Mouse (Mus musculus) kidney, embryonic 16.5 days (tissue): Measurements from ENCODE around the gene Dennd1b. TPM values are rescaled to one million over a fixed set of nuclear protein-coding genes. Genes with fewer than 3 reads are reported as not detected.

Experiments used
- ATAC-seq: fragments of 200-750 bp; cut with Nextera tagmentation; 2 replicates; pipeline ENCODE4 v1.8.0; 2017; ENCODE audit warnings: moderate TSS enrichment; ENCODE audit not compliant: low FRiP score, low TSS enrichment
- H3K27ac ChIP-seq: fragments of 300-500 bp; sonication (generic); 2 replicates; pipeline ENCODE4 v1.5.1; 2014; ENCODE audit warnings: low read length
- H3K27me3 ChIP-seq: fragments of 300-500 bp; sonication (generic); 2 replicates; pipeline ENCODE4 v1.6.1; 2014; ENCODE audit warnings: low read length, control low read depth, mixed read lengths; ENCODE audit not compliant: insufficient read depth
- H3K36me3 ChIP-seq: fragments of 300-500 bp; sonication (generic); 2 replicates; pipeline ENCODE4 v1.6.1; 2014; ENCODE audit warnings: low read length, control low read depth, mixed read lengths; ENCODE audit not compliant: insufficient read depth
- H3K4me1 ChIP-seq: fragments of 300-500 bp; sonication (generic); 2 replicates; pipeline ENCODE4 v1.6.1; 2014; ENCODE audit warnings: low read length, control low read depth, mixed read lengths; ENCODE audit not compliant: insufficient read depth
- H3K4me2 ChIP-seq: fragments of 300-500 bp; sonication (generic); replicated peaks from 2 replicates; pipeline ENCODE4 v1.6.1; 2014; ENCODE audit warnings: low read depth, low read length
- H3K4me3 ChIP-seq: fragments of 300-500 bp; sonication (generic); 2 replicates; pipeline ENCODE4 v1.5.1; 2014; ENCODE audit warnings: mild to moderate bottlenecking, low read length
- H3K9ac ChIP-seq: fragments of 300-500 bp; sonication (generic); replicated peaks from 2 replicates; pipeline ENCODE4 v1.6.1; 2014; ENCODE audit warnings: low read length
- H3K9me3 ChIP-seq: fragments of 300-500 bp; sonication (generic); 2 replicates; pipeline ENCODE4 v1.6.1; 2016; ENCODE audit warnings: low read length, control low read depth
- WGBS: fragments of 180-500 bp; shearing (Covaris S2); extraction: QIAGEN DNeasy Blood & Tissue Kit; methylation state at CpG from one replicate; pipeline ENCODE4 v1.1.7; 2014; 5-methylcytosine and 5-hydroxymethylcytosine counted together
- polyA plus RNA-seq: library from polyadenylated mRNA; unstranded; fragments of >200 nt; fragmentation: Nextera tagmentation; extraction: Ambion mirVana; gene quantifications from 2 replicates; pipeline ENCODE4 v1.2.1, GENCODE M21; 2015

The Dennd1b gene
- polyA plus RNA-seq, 1 experiment from 2014 or later, result 8.6 TPM

GRCm38 (mm10) chr1:138975945-138976344 is 12.7 kb downstream of the Dennd1b start:
- no peak overlapping the region for H3K4me3 ChIP-seq
- H3K9me3 ChIP-seq, result no peaks in the 10 kb centered on the region
- no peak for ATAC-seq
- H3K36me3 ChIP-seq, result no peaks in the 10 kb centered on the region
- H3K4me1 ChIP-seq, result 0 out of 2 replicates have a peak, but pooled peaks cover 3% of the 10 kb centered on the region
- H3K4me2 ChIP-seq, result no peak overlapping the region
- no peak overlapping the region for H3K27ac ChIP-seq
- H3K9ac ChIP-seq, result no peak overlapping the region
- 49% methylated on average over 1 of the region's 1 CpGs for WGBS
- no peaks in the 10 kb centered on the region for H3K27me3 ChIP-seq

GRCm38 (mm10) chr1:138982203-138982602 is 19.0 kb downstream of the Dennd1b start:
- no peaks in the 10 kb centered on the region for H3K27me3 ChIP-seq
- H3K4me3 ChIP-seq, result no peak overlapping the region
- H3K27ac ChIP-seq, result no peak overlapping the region
- H3K9me3 ChIP-seq, result no peaks in the 10 kb centered on the region
- no peak for ATAC-seq
- WGBS, result 82% methylated on average over 7 of the region's 7 CpGs
- H3K36me3 ChIP-seq, result no peaks in the 10 kb centered on the region
- H3K9ac ChIP-seq, result no peak overlapping the region
- no peak overlapping the region for H3K4me2 ChIP-seq
- H3K4me1 ChIP-seq, result 0 out of 2 replicates have a peak, but pooled peaks cover 3% of the 10 kb centered on the region

- no peak overlapping the region for H3K4me2 ChIP-seq
- H3K36me3 ChIP-seq, result no peaks in the 10 kb centered on the region
- H3K4me1 ChIP-seq, result 0 out of 2 replicates have a peak, but pooled peaks cover 3% of the 10 kb centered on the region
- no peak overlapping the region for H3K4me3 ChIP-seq
- H3K9ac ChIP-seq, result no peak overlapping the region
- no peak overlapping the region for H3K27ac ChIP-seq
- H3K27me3 ChIP-seq, result no peaks in the 10 kb centered on the region
- ATAC-seq, result no peak
- H3K9me3 ChIP-seq, result no peaks in the 10 kb centered on the region
- WGBS, result 67% methylated on average over 5 of the region's 5 CpGs
Measured at GRCm38 (mm10) chr1:138982611-138983010, 19.4 kb downstream of the Dennd1b start.

DNA sequence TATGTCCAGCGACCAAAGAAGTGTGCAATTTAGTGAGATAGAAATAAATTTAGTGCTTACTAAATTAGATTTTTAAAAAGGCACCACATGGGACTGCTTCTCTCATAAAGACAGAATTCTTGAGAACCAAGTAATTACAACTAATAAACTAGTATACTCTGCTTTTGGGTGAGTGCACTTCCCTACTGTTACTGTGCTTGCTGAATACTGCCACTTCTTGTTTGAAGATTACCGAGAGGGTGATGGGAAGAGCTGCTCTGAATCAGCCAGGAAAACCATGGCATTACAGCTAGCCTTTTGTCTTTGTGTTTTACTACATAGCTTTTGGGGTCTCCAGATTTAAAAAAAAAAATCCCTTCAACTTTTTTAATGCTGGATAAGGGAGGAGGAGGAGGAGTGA is 19.8 kb downstream of the Dennd1b start:
- H3K27me3 ChIP-seq, result no peaks in the 10 kb centered on the region
- no peak overlapping the region for H3K27ac ChIP-seq
- no peak overlapping the region for H3K4me2 ChIP-seq
- no peaks in the 10 kb centered on the region for H3K9me3 ChIP-seq
- ATAC-seq, result no peak
- 71% methylated on average over 2 of the region's 2 CpGs for WGBS
- 0 out of 2 replicates have a peak, but pooled peaks cover 3% of the 10 kb centered on the region for H3K4me1 ChIP-seq
- no peak overlapping the region for H3K9ac ChIP-seq
- H3K4me3 ChIP-seq, result no peak overlapping the region
- H3K36me3 ChIP-seq, result no peaks in the 10 kb centered on the region

DNA sequence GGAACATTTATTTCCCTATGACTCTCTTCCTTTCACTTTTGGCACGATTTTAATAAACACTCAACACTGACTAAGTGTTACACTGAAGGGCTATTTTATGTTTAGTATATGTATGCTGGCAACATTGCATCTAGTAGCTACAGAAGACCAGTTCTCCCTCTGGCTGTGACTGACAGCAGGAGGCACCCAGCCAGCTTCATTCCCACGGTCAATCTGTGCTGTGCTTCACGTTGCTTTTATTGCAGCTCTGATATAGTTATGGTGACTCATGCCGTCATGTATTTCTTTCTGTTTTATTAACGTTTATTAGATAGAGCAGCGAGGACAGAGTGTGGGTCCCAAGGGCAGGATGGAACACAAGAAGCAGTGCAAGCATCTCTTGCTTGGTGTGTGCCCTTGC is 20.2 kb downstream of the Dennd1b start:
- H3K27me3 ChIP-seq, result no peaks in the 10 kb centered on the region
- no peaks in the 10 kb centered on the region for H3K36me3 ChIP-seq
- H3K4me1 ChIP-seq, result 0 out of 2 replicates have a peak, but pooled peaks cover 3% of the 10 kb centered on the region
- no peak overlapping the region for H3K4me3 ChIP-seq
- ATAC-seq, result no peak
- no peak overlapping the region for H3K27ac ChIP-seq
- no peaks in the 10 kb centered on the region for H3K9me3 ChIP-seq
- no peak overlapping the region for H3K9ac ChIP-seq
- no peak overlapping the region for H3K4me2 ChIP-seq
- WGBS, result 57% methylated on average over 6 of the region's 6 CpGs

- no peak overlapping the region for H3K9ac ChIP-seq
- 79% methylated on average over 4 of the region's 4 CpGs for WGBS
- H3K27me3 ChIP-seq, result no peaks in the 10 kb centered on the region
- no peak overlapping the region for H3K4me3 ChIP-seq
- H3K9me3 ChIP-seq, result no peaks in the 10 kb centered on the region
- no peaks in the 10 kb centered on the region for H3K36me3 ChIP-seq
- 0 out of 2 replicates have a peak, but pooled peaks cover 3% of the 10 kb centered on the region for H3K4me1 ChIP-seq
- H3K27ac ChIP-seq, result no peak overlapping the region
- no peak overlapping the region for H3K4me2 ChIP-seq
- ATAC-seq, result no peak
Measured at GRCm38 (mm10) chr1:138984161-138984560, 20.9 kb downstream of the Dennd1b start.

GRCm38 (mm10) chr1:138992384-138993138 is 29.3 kb downstream of the Dennd1b start:
- Histone ChIP-seq H3K4me1 (peaks cover 6% of the 10 kb centered on the region; the same call in 1 of the 2 replicates), H3K36me3 (no peaks in the 10 kb centered on the region), H3K27ac (no peak overlapping the region), H3K27me3 (no peaks in the 10 kb centered on the region), H3K9ac (no peak overlapping the region), H3K4me2 (no peak overlapping the region), H3K9me3 (peaks cover 3% of the 10 kb centered on the region; the same call in 1 of the 2 replicates), H3K4me3 (no peak overlapping the region)
- ATAC-seq, result no peak
- WGBS, result 80% methylated on average over 5 of the region's 5 CpGs

GRCm38 (mm10) chr1:138995621-138996380 is 32.6 kb downstream of the Dennd1b start:
- Histone ChIP-seq H3K4me2 (no peak overlapping the region), H3K27ac (no peak overlapping the region), H3K4me3 (no peak overlapping the region), H3K27me3 (no peaks in the 10 kb centered on the region), H3K36me3 (no peaks in the 10 kb centered on the region), H3K4me1 (peaks cover 6% of the 10 kb centered on the region; the same call in 1 of the 2 replicates), H3K9me3 (peaks cover 3% of the 10 kb centered on the region; the same call in 1 of the 2 replicates), H3K9ac (no peak overlapping the region)
- whole genome bisulfite sequencing, result 82% methylated on average over 6 of the region's 6 CpGs
- no peak for ATAC-seq

- Histone ChIP-seq H3K4me2 (no peak overlapping the region), H3K9ac (no peak overlapping the region), H3K4me3 (no peak overlapping the region), H3K9me3 (peaks cover 3% of the 10 kb centered on the region; the same call in 1 of the 2 replicates), H3K4me1 (peaks cover 6% of the 10 kb centered on the region; the same call in 1 of the 2 replicates), H3K27ac (no peak overlapping the region), H3K36me3 (no peaks in the 10 kb centered on the region), H3K27me3 (no peaks in the 10 kb centered on the region)
- ATAC-seq, result no peak
- 98% methylated on average over 2 of the region's 2 CpGs for WGBS
Measured at GRCm38 (mm10) chr1:138996663-138997062, 33.4 kb downstream of the Dennd1b start.
